Mouse (Mus musculus) neural tube, embryonic 12.5 days (tissue): Measurements from ENCODE around the gene 4932438A13Rik. TPM values are rescaled to one million over a fixed set of nuclear protein-coding genes. Genes with fewer than 3 reads are reported as not detected.

Source experiments
- ATAC-seq: fragments of 200-750 bp; cut with Nextera tagmentation; 2 replicates; pipeline ENCODE4 v1.8.0; 2017; ENCODE audit warnings: low read depth, mild to moderate bottlenecking, moderate TSS enrichment, moderate library complexity; ENCODE audit not compliant: low FRiP score
- H3K27ac ChIP-seq: fragments of 300-500 bp; sonication (generic); 2 replicates; pipeline ENCODE4 v1.5.1; 2016
- H3K27me3 ChIP-seq: fragments of 300-500 bp; sonication (generic); replicated peaks from 2 replicates; pipeline ENCODE4 v1.6.1; 2016; ENCODE audit warnings: mild to moderate bottlenecking
- H3K36me3 ChIP-seq: fragments of 300-500 bp; sonication (generic); 2 replicates; pipeline ENCODE4 v1.6.1; 2016; ENCODE audit warnings: mild to moderate bottlenecking
- H3K4me1 ChIP-seq: fragments of 300-500 bp; sonication (generic); 2 replicates; pipeline ENCODE4 v1.6.1; 2016
- H3K4me2 ChIP-seq: fragments of 300-500 bp; sonication (generic); replicated peaks from 2 replicates; pipeline ENCODE4 v1.6.1; 2016; ENCODE audit warnings: mild to moderate bottlenecking
- H3K4me3 ChIP-seq: fragments of 300-500 bp; sonication (generic); 2 replicates; pipeline ENCODE4 v1.5.1; 2016
- H3K9ac ChIP-seq: fragments of 300-500 bp; sonication (generic); 2 replicates; pipeline ENCODE4 v1.6.1; 2016; ENCODE audit warnings: mild to moderate bottlenecking
- H3K9me3 ChIP-seq: fragments of 300-500 bp; sonication (generic); 2 replicates; pipeline ENCODE4 v1.6.1; 2016; ENCODE audit warnings: mild to moderate bottlenecking
- WGBS: fragments of 180-500 bp; shearing (Covaris S2); methylation state at CpG from one replicate; pipeline ENCODE4 v1.1.7; 2016; 5-methylcytosine and 5-hydroxymethylcytosine counted together
- polyA plus RNA-seq: library from polyadenylated mRNA; unstranded; fragments of >200 nt; fragmentation: Nextera tagmentation; extraction: Ambion mirVana; gene quantifications from 2 replicates; pipeline ENCODE4 v1.2.1, GENCODE M21; 2016

4932438A13Rik gene
- polyA plus RNA-seq, 1 experiment from 2014 or later, result 49.6 TPM

DNA sequence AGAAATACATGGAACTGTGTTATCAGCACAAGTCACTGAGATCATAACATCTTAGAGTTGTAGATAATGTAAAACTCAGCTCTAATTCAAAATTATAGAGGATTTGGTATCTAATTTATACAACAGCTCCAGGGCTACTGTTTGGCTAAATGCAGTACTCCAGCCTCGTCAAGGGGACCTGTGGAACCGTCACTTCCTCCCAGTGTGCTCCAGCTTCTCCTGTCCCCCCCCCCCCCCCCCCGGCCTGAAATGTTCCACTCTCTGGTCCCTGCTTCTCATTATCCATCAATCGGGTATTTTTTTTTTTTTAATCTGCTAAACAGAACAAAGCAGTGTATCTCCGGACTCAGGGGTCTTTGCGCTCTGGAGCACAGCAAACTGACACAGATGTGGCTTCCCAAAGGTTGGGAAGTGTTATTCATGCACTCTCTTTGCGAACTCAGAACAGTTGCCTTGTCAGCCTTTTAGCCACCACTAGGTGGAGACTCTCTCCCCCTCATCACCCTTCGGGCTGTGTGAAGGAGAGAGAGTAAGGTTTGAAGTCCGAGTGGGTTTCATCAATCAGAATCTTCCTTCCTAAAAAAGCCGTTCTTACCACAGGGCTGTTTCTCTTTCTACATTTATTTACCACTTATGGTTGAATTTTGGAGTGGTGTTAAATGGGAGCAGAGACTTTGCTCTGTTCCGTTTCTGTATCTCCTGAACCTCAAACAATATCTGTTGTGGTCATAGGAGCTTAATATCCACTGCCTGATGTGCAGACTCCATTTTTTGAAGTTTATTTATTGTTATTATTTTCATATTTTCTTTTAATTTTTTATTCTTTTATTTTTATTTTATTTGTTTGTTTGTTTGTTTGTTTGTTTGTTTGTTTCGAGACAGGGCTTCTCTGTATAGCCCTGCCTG is 22.0 kb upstream of the 4932438A13Rik start:
- H3K4me1 ChIP-seq, result peaks cover 2% of the 10 kb centered on the region; the same call in 1 of the 2 replicates
- no peak overlapping the region for H3K9ac ChIP-seq
- no peaks in the 10 kb centered on the region for H3K27me3 ChIP-seq
- H3K27ac ChIP-seq, result no peak overlapping the region
- no peaks in the 10 kb centered on the region for H3K36me3 ChIP-seq
- no peaks in the 10 kb centered on the region for H3K9me3 ChIP-seq
- 26% methylated on average over 12 of the region's 12 CpGs for WGBS
- H3K4me3 ChIP-seq, result no peak overlapping the region
- peak overlapping the region; percentile 28; the same call in 1 of the 2 replicates for H3K4me2 ChIP-seq
- peak; percentile 83; the same call in 1 of the 2 replicates for ATAC-seq

DNA sequence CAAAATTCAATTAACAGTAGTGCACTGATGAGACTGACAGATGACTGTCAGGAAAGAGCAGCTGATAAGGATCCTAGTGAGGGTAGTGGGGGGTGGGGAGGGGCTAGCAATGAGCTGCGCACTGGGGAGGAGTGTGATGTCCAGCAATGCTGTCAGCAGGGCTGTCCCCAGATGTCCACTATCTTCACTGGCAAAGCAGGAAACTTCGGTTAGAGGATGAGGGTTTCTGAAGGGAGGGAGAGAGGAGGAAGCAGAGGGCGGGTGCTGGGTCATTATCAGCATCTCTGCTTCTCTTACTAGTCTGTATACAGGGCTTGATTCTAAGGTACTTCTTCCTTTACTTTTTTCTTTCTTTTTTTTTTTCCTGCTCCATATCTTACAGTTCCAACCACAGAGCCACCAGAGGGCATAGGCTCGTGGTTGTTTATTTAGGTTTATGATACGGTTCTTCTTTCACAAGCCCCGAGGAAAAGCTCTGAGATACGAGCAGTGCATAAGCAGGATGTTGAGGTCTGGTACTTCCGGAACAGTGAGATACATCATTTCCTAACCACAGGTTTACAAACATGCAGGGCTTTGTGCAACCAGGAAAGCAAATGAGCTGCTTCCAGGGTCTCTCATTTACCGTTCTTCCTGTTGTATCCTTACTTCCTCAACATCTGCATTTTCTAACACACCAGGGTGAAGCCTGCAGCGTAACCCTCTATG is 9.0 kb upstream of the 4932438A13Rik start:
- H3K9me3 ChIP-seq, result peaks cover 4% of the 10 kb centered on the region; the same call in 1 of the 2 replicates
- 70% methylated on average over 10 of the region's 10 CpGs for WGBS

DNA sequence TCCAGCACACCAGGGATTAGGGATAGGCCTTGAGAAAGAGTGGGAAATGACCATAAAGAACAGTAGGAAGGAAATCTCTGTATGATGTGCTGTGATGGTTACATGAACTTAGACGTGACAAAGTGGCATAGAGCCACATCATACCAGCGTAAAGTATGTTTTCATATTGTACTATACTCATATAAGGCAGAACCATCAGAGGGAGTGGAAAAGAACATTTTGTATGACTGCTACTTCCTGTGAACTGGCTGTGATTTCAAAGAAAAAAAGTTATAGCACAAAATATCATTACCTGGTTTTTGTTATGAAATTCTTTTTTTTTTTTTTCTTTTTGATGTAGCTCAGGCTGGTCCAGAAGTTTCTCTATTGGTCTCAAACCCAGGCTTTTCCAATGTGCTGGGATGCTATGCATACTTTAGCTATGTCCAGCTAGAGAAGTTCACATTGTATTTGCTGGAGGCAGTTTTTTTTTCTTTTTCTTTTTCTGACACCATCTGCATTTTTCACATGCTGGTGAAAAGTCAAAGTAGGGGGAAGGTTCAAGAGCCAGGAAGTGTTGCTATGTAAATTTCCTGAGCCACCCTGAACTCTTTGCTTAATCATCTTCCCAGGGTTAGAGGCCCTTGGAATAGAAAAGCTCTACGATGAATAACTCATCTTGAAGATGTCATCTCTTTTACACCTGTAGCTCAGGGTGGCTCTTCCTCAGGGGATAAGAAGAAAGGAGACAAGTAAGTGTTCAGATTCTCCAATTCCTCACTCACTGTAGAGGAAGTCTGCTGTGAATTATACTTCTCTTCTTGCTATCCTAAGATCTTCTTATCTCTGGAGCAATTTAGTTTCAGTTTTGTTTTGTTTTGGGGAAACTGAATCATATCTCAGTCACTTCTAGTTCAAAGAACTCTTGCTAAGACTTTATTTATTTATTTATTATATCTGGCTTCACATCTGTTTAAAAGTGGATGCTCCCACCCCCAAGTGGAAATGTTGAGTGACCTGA is 1.2 kb upstream of the 4932438A13Rik start:
- H3K27me3 ChIP-seq, result no peaks in the 10 kb centered on the region
- H3K4me3 ChIP-seq, result no peak overlapping the region
- 95% methylated on average over 3 of the region's 3 CpGs for WGBS
- 0 out of 2 replicates have a peak, but pooled peaks cover 5% of the 10 kb centered on the region for H3K36me3 ChIP-seq
- peaks cover 7% of the 10 kb centered on the region for H3K4me1 ChIP-seq
- H3K9me3 ChIP-seq, result peaks cover 4% of the 10 kb centered on the region; the same call in 1 of the 2 replicates
- no peak overlapping the region for H3K27ac ChIP-seq
- no peak overlapping the region for H3K9ac ChIP-seq
- no peak overlapping the region for H3K4me2 ChIP-seq
- no peak for ATAC-seq

More for the DNA sequence above, 9.0 kb upstream of the 4932438A13Rik start:
- Histone ChIP-seq H3K4me2 (no peak overlapping the region), H3K27me3 (no peaks in the 10 kb centered on the region), H3K4me1 (no peaks in the 10 kb centered on the region), H3K27ac (no peak overlapping the region), H3K36me3 (no peaks in the 10 kb centered on the region), H3K9ac (no peak overlapping the region), H3K4me3 (no peak overlapping the region)
- ATAC-seq, result no peak

DNA sequence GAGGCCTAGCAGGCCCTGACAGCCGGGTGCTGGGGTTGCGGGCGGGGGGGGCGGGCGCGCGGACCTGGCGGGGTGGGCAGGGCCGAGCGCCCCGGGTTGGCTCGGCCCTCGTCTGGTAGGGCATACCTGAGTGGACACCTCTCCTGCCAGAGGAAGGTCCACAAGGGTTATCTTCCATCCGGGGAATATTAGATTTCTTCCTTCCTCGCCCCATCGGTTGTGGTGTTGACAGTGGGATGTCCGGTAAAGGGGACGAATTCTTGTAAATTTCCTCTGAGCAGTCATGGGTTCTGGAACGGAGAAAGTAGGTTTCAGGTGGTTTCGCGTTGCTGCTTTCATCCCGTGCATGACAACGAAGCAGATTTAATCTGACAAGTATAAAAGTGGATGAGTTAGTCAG is 523 bp downstream of the 4932438A13Rik start:
- 0 out of 2 replicates have a peak, but pooled peaks cover 5% of the 10 kb centered on the region for H3K36me3 ChIP-seq
- peaks cover 7% of the 10 kb centered on the region for H3K4me1 ChIP-seq
- peak overlapping the region; percentile 71 for H3K4me2 ChIP-seq
- H3K9me3 ChIP-seq, result no peaks in the 10 kb centered on the region
- 3% methylated on average over 19 of the region's 23 CpGs for WGBS
- H3K27me3 ChIP-seq, result no peaks in the 10 kb centered on the region
- H3K27ac ChIP-seq, result no peak overlapping the region
- peak overlapping the region; percentile 85 for H3K9ac ChIP-seq
- peak overlapping the region; percentile 84 for H3K4me3 ChIP-seq
- ATAC-seq, result peak; percentile 55

DNA sequence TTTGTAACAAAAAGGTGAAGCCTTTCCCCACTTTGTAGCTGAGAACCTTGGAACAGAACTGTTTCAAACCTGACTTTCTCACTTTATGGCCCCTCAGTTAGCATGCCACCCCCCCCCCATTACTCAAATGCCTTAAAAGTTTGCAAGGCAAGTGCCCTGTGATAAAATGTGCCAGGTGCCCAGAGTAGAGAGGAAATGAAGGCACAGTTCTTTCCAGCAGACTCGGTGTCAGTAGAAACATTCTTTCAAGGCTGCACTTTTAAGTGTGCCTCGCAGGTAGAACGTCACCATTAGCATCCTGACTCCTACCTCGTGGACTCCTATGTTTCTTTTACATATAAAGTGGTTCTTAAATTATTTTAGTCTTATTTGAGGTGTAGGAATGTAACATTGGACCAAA is 977 bp downstream of the 4932438A13Rik start:
- WGBS, result 77% methylated on average over 4 of the region's 4 CpGs
- H3K4me3 ChIP-seq, result peak overlapping the region; percentile 84
- ATAC-seq, result no peak
- peak overlapping the region; percentile 85; the same call in 1 of the 2 replicates for H3K9ac ChIP-seq
- H3K9me3 ChIP-seq, result no peaks in the 10 kb centered on the region
- no peaks in the 10 kb centered on the region for H3K27me3 ChIP-seq
- H3K4me1 ChIP-seq, result peaks cover 7% of the 10 kb centered on the region
- H3K4me2 ChIP-seq, result peak overlapping the region; percentile 71
- H3K27ac ChIP-seq, result no peak overlapping the region
- H3K36me3 ChIP-seq, result 0 out of 2 replicates have a peak, but pooled peaks cover 5% of the 10 kb centered on the region

DNA sequence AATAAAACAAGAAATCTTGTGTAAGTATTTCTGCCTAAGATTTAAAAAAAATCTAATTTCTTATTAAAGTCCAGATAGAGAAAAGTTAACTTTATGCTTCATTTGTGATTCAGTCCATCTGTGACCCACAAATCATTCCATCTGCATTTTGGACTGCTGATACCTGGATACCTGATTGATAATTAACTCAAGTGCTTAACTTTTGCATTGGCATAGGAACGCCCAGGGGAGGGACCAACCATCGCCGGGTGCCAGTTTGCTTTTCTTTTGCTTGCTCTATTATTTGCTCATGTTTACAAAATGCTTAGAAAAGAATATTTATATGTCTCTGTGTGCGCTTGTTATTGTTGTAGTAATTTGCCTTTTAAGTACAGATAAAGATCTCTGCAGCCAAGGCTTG is 1.6 kb downstream of the 4932438A13Rik start:
- Histone ChIP-seq H3K4me3 (no peak overlapping the region), H3K36me3 (0 out of 2 replicates have a peak, but pooled peaks cover 5% of the 10 kb centered on the region), H3K9me3 (no peaks in the 10 kb centered on the region), H3K9ac (no peak overlapping the region), H3K27me3 (no peaks in the 10 kb centered on the region), H3K27ac (no peak overlapping the region), H3K4me1 (peaks cover 7% of the 10 kb centered on the region), H3K4me2 (no peak overlapping the region)
- 97% methylated on average over 4 of the region's 4 CpGs for WGBS
- no peak for ATAC-seq

DNA sequence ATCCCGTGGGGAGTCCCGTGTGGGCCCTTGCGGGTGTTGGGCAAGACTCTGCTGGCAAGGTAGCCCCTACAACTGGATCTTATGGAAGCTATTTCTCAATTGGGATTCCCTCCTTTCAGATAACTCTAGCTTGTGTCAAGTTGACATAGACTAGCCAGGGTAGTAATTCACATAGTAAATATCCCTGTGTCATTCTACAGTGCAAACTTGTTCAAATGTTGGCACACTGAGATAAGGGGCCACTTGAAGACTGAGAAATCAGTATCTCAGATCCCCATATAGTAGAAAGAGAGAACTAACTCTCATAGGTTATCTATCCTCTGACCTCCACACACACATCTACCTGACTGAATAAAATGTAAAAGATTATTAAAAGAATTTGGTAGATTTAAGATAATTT is 42.5 kb downstream of the 4932438A13Rik start:
- Histone ChIP-seq H3K9ac (no peak overlapping the region), H3K27me3 (no peaks in the 10 kb centered on the region), H3K36me3 (peaks cover 13% of the 10 kb centered on the region), H3K27ac (no peak overlapping the region), H3K4me3 (no peak overlapping the region), H3K4me1 (no peaks in the 10 kb centered on the region), H3K9me3 (no peaks in the 10 kb centered on the region), H3K4me2 (no peak overlapping the region)
- 98% methylated on average over 3 of the region's 3 CpGs for WGBS
- ATAC-seq, result no peak

DNA sequence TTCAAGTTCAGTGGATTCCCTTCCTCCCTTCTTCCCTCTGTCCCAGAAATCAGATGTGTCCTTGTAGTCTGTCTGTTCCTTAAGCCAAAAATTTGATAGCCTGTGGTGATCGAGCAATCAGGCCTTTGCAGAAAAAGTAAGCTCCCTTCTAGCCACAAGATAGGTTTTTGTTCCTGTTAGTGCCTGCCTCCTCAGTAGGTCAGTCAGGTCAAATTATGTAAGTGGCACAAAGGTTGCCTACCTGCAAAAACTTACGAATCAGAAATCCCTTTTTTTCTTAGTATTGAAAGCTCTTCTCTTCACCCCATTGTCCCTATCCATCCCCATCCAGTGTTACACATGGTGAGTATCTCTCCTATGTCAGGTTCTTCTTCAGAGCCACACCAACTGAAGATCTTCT is 54.9 kb downstream of the 4932438A13Rik start:
- Histone ChIP-seq H3K4me3 (no peak overlapping the region), H3K4me1 (no peaks in the 10 kb centered on the region), H3K4me2 (no peak overlapping the region), H3K27me3 (no peaks in the 10 kb centered on the region), H3K9ac (no peak overlapping the region), H3K9me3 (no peaks in the 10 kb centered on the region), H3K27ac (no peak overlapping the region), H3K36me3 (peaks cover 7% of the 10 kb centered on the region; the same call in 1 of the 2 replicates)
- WGBS, result 91% methylated on average over 2 of the region's 2 CpGs
- ATAC-seq, result no peak

DNA sequence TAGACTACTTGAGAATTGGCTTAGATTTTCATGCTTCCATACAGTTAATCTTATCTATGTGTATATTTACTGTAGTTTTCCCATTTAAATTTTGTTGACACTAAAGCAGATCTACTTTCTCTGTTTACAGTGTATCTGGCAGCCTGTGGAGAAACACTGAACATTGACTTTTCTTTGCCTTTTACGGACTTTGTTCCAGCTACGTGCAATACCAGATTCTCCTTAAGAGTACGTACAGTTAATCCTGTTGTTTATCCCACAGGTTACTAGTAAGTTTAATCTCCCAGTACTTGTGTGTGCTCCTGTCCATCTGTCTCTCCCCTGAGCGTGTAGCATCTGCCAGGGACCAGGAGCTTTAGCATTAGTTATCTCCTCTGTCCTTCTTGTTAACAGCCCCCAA is 55.4 kb downstream of the 4932438A13Rik start:
- H3K9me3 ChIP-seq, result no peaks in the 10 kb centered on the region
- no peak overlapping the region for H3K9ac ChIP-seq
- H3K36me3 ChIP-seq, result peaks cover 7% of the 10 kb centered on the region; the same call in 1 of the 2 replicates
- H3K4me3 ChIP-seq, result no peak overlapping the region
- H3K4me2 ChIP-seq, result no peak overlapping the region
- no peak for ATAC-seq
- no peaks in the 10 kb centered on the region for H3K4me1 ChIP-seq
- no peaks in the 10 kb centered on the region for H3K27me3 ChIP-seq
- no peak overlapping the region for H3K27ac ChIP-seq
- 97% methylated on average over 4 of the region's 4 CpGs for WGBS

DNA sequence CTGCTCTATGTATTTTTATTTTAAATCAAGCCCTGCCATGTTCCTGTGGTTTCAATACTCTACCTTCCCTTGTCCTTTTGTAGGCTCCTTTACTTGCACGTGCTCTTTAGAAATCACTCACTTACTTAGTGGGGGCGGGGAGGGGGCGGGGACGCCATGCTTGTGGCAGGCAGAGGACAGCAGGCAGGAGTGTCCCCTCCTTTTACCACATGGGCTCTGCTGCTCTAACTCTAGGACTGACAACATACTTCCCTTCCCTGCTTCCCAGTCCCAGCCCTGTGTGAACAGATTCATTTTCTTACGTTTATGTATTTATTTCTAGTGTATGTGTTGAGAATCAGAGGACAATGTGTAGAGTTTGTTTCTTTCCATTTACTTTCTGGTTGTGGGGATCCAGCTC is 78.7 kb downstream of the 4932438A13Rik start:
- no peaks in the 10 kb centered on the region for H3K27me3 ChIP-seq
- WGBS, result 16% methylated on average over 5 of the region's 5 CpGs
- no peak overlapping the region for H3K4me3 ChIP-seq

DNA sequence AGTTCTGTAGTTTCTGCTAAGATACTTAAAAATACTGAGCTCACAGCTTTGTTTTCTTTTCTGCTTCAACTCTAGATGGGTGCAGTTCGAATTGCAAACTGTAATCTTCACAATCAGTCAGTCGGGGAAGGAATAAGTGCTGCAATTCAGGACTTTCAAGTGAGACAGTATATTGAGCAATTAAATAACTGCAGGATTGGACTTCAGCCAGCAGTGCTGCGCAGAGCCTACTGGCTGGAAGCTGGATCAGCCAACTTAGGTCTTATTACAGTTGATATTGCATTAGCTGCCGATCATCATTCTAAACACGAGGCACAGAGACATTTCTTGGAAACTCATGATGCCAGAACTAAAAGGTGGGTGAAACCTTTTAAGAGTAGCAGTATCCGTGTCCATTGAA is 79.2 kb downstream of the 4932438A13Rik start:
- Histone ChIP-seq H3K4me2 (no peak overlapping the region), H3K4me3 (no peak overlapping the region), H3K36me3 (no peaks in the 10 kb centered on the region), H3K4me1 (no peaks in the 10 kb centered on the region), H3K27me3 (no peaks in the 10 kb centered on the region), H3K9ac (no peak overlapping the region), H3K27ac (no peak overlapping the region), H3K9me3 (no peaks in the 10 kb centered on the region)
- no peak for ATAC-seq
- 78% methylated on average over 6 of the region's 6 CpGs for WGBS

More for the DNA sequence above, 78.7 kb downstream of the 4932438A13Rik start:
- Histone ChIP-seq H3K4me2 (no peak overlapping the region), H3K9ac (no peak overlapping the region), H3K36me3 (no peaks in the 10 kb centered on the region), H3K9me3 (no peaks in the 10 kb centered on the region), H3K27ac (no peak overlapping the region), H3K4me1 (no peaks in the 10 kb centered on the region)
- ATAC-seq, result no peak
